Mouse (Mus musculus): Measurements from ENCODE around the gene St5. TPM values are rescaled to one million over a fixed set of nuclear protein-coding genes. Genes with fewer than 3 reads are reported as not detected.

Gene St5
- total RNA-seq, 1 experiment from 2014 or later = 11.9 TPM

Other genes with a start within 250 kb of the St5 start
- under 0.01 to 0.19 TPM in 2 of 3 replicates, not detected in the other for gene Trim66, start 195.5 kb downstream of the St5 start, total RNA-seq (2017)
- gene Rpl27a, start 184.5 kb downstream of the St5 start, total RNA-seq (2017) = 372 to 417 TPM (median 387 TPM) in 3 replicates
- gene Akip1, start 85 bp upstream of the St5 start, total RNA-seq (2017) = 6.3 to 8.2 TPM (median 8.2 TPM) in 3 replicates
- not detected in 3 replicates for gene BC051019, start 20.2 kb upstream of the St5 start, total RNA-seq (2017)
- gene Ascl3, start 28.1 kb upstream of the St5 start, total RNA-seq (2017) = 0.95 TPM in 1 of 3 replicates, not detected in the others
- 43.1 to 71.7 TPM (median 54.0 TPM) in 3 replicates for gene Tmem9b, start 49.3 kb upstream of the St5 start, total RNA-seq (2017)
- gene Nrip3, start 78.4 kb upstream of the St5 start, total RNA-seq (2017) = not detected in 3 replicates
- not detected in 3 replicates for gene Scube2, start 162.1 kb upstream of the St5 start, total RNA-seq (2017)

Measured in monocyte, adult 5-6 weeks (primary cell).